Mouse (Mus musculus) ovary, adult 18-20 months (tissue): ENCODE measurements around the gene Tbx2.

ENCODE experiments used
- DNase-seq: peaks from one replicate; pipeline ENCODE4 v3.0.0; 2022; ENCODE audit warnings: low spot score, mixed read lengths

Tbx2 gene

DNA sequence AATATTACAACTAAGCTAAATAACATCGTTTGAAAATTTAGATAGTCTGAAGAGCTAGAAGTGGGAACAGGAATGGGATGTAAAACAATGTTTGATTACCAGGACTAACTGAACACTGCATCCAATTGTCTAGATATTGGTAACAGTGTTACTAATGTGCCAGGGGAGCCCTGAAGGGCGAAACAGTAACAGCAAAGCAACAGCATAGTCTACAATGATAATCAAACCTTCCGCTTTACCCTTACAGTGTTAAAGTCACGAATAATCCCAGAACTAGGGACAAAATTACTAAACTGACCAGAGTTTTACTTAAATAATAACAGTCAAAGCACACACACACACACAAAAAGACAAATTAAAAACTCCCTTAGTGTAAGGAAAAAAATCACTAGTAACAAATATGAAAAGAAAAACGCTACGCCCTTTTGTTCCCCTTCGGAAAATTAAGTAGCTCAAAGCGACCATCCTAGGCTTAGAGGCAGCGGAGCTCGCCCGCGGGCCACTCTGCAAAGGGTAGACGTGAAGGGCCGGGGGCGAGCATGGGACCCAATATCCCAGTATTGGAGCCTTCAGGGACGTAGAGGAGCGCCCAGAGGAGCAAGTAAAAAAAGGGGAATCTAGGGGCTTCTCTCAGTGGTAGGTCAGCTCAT lies 55.6 kb downstream of the Tbx2 start:
- no peak for DNase-seq

DNA sequence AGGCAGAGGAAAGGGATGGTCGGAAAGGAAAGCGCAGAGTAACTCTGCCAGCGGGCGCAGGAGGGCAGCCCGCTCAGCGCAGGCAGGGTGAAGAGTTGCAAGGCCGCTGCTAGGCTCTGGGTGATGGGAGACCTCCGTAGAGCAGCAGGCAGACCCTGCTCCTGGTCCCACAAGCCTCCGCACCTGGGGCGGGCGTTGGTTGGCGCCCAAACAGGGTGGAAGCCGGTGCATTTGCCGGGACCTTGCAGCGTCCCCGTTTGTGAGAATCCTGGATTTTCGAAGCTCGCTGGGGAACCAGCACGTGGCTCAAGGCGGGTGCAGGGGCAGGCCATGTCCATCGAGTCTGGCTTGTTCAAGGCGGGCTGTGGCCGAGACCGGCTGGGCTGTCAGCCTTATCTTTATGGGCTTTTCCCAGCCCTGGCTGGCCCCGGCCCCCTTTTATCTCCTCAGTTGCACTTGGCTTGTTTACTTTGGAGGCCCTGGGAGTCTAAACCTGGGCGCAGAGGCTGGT lies 56.2 kb downstream of the Tbx2 start:
- DNase-seq, result no peak

DNA sequence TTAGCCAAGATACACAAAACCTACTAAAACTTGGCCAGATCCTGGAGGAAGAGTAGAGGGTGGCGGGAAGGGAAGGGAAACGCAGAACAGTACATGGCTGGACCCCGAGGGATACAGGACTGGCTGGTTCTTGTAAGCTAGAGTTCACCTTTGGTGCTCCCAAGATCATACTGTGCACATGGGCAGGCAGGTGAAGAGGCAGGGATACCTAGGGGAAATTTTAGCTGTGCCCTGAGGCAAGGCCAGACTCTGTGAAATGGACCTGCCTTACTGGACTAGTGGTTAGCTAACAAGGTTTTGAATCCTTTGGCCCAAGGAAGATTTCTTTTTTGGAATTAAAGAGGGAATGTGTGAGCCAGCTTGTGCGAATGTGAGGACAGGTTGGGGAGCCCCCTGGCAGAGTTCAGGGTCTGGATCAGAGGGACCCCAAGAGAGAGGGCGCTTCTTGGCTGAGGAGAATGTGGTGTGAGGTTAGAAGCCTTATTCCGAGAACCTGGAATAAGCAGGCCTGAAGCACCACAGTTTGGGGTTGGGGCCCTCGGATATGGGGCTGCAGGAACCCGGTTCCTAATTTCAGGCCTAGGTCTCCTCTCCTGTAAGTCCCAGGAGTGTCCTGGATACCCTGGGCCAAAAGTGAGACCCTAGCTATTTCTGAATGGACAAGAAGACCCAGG lies 56.8 kb downstream of the Tbx2 start:
- no peak for DNase-seq

DNA sequence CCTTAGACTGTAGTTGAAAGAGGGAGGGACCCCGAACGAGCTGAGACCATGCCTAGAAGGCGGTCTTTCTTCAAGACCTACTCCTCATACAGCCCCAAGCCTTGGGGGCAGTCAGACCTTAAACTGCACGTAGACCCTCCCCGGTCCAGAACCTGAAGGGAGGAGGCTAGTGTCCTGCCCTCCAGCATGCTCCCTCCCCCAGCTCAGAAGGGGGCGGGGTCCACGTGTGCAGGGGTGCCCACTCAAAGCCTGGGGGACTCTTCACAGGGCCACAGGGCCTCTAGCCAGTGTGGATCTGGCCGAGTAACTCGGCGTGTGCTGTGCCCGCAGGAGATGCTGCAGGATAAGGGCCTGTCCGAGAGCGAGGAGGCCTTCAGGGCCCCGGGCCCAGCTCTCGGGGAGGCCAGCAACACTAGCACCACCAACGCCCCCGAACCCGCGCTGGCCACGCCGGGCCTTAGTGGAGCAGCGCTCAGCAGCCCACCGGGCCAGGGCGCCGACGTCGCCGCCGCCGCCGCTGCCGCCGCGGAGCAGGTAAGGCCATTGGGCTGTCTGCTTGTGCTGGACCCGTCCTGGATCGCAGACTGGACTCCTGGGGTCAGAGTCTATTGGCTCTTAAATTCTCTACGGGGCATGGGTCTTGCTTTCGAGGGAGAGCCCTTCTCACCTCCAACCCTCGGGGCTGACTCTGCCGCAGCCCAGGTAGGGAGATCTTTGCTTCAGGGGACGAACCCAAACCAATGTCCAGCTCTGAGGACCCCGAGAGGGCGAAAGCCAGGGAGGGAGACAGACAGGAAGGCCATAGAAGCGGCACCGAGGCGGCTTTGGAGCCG lies 57.6 kb downstream of the Tbx2 start:
- DNase-seq, result no peak

DNA sequence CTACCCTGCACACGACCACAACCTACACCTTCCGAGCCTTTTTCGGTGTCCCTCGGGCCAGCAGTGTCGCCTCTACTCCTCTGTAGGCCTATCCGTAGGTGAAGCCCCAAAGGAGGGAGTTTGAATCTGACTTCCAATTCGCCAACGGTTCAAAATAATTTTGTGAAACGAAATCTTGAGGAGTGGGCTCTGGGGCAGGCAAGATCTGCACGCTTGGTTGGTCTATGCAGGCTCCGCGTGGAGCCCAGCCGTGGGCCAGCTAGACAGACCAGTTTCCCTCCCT lies 58.2 kb downstream of the Tbx2 start:
- DNase-seq, result no peak

DNA sequence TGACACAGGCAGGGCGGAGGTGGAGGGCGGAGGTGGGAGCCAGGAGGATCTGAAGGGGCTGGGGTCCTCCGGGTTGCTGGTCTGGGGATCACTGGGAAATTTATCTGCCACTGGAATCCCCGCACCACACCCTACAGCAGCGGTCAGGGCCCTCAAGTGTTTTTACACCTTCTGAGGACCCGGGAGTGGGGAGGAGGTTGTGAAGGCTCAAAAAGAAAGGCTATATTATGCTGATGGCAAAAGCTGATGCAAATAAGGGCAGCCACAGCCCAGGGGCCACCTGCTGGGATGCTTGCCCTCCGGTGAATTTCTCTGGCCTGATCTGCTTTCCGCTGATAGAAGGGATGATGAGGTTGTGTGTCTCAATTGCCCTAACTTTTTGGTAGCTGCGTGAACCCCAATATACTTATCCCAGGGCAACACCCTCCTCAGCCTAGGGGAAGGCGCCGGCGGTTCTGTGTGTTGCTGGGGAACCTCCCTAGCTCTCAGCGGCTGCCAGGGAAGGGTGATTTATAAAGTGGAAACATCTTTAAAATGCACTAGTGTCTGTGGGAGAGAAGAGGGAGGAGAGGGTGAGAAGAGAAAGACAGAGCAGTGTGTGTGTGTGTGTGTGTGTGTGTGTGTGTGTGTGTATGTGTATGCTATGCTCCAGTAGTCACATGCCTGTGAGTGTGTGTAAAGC lies 58.8 kb downstream of the Tbx2 start:
- no peak for DNase-seq
